Mouse (Mus musculus): ENCODE data around the gene Nap1l5. TPM values are rescaled to one million over a fixed set of nuclear protein-coding genes. Genes with fewer than 3 reads are reported as not detected.

Nap1l5 gene
- polyA plus RNA-seq (2017; shearing (Covaris generic)): 1.1 TPM

GRCm38 (mm10) chr6:58906852-58907261 lies at the start of gene Nap1l5:
Nap1l5 (minus strand) TSS chr6:58907076.

Other genes with a start within 250 kb of the Nap1l5 start
- gene Herc3, start 75.6 kb downstream of the Nap1l5 start, polyA plus RNA-seq (2017; shearing (Covaris generic)): 80.0 TPM
- gene Fam13a, start 117.5 kb upstream of the Nap1l5 start, polyA plus RNA-seq (2017; shearing (Covaris generic)): 0.07 TPM

Measured in effector memory CD4-positive, alpha-beta T cell, adult 5 months (primary cell).